Mouse (Mus musculus) C2C12 (cell line): ENCODE measurements around the gene Prrt4.

ENCODE experiments used
- CEBPB ChIP-seq: IDR thresholded peaks from one replicate; pipeline ENCODE4 v1.6.1; 2011; ENCODE audit warnings: low read depth, mild to moderate bottlenecking, control low read depth, moderate library complexity
- CTCF ChIP-seq: IDR thresholded peaks from one replicate; pipeline ENCODE4 v1.5.1; 2011; ENCODE audit not compliant: control insufficient read depth, insufficient read depth, insufficient read length
- MAX ChIP-seq: IDR thresholded peaks from one replicate; pipeline ENCODE4 v1.6.1; 2011; ENCODE audit warnings: mild to moderate bottlenecking, control low read depth
- MYOG ChIP-seq: IDR thresholded peaks from one replicate; pipeline ENCODE4 v1.6.1; 2011; ENCODE audit not compliant: control insufficient read depth, insufficient read length; ENCODE audit errors: extremely low read depth
- USF1 ChIP-seq: IDR thresholded peaks from one replicate; pipeline ENCODE4 v1.6.1; 2011; ENCODE audit warnings: low read depth, mild to moderate bottlenecking, control low read depth, moderate library complexity

- no peak for TF ChIP-seq CEBPB
- TF ChIP-seq CTCF = no peak
- no peak for TF ChIP-seq MAX
- TF ChIP-seq MYOG = no peak
- no peak for TF ChIP-seq USF1
Observed at GRCm38 (mm10) chr6:29147407-29148010, 31.9 kb downstream of the Prrt4 start.
